Mouse (Mus musculus): ENCODE data around the gene R3hdm4. TPM values are rescaled to one million over a fixed set of nuclear protein-coding genes. Genes with fewer than 3 reads are reported as not detected.
"Not testable (repeated sequence)": the region's sequence is repeated elsewhere in the genome, so short reads cannot be mapped to it uniquely, and the experiment has no call there.

The R3hdm4 gene
- polyA plus RNA-seq, 1 experiment from 2014 or later = 179 TPM

- no peak for ATAC-seq (ENCODE audit: insufficient number of reproducible peaks, low FRiP score, low TSS enrichment, low read depth)
- Histone ChIP-seq H3K27ac (replicated peaks) (no peak within 1 kb of the TSS), H3K4me3 (replicated peaks) (no peak within 1 kb of the TSS), H3K9ac (no peak within 1 kb of the TSS), H3K9me3 (replicated peaks) (no peaks in the 10 kb centered on the region), H3K27me3 (no peaks in the 10 kb centered on the region), H3K4me2 (replicated peaks) (no peak within 1 kb of the TSS), H3K4me1 (0 out of 2 replicates have a peak, but pooled peaks cover 4% of the 10 kb centered on the region), H3K36me3 (peaks cover 12% of the 10 kb centered on the region)
- WGBS = 36% methylated on average over 5 of the region's 5 CpGs
Observed at GRCm38 (mm10) chr10:79890670-79891069, 30.3 kb downstream of the R3hdm4 start, which contains the start of gene Cfd. TSS of gene Cfd (plus strand) at chr10:79890853.

GRCm38 (mm10) chr10:79889386-79889785 is 31.6 kb downstream of the R3hdm4 start:
- peaks cover 2% of the 10 kb centered on the region; the same call in 1 of the 2 replicates for H3K36me3 ChIP-seq
- H3K9ac ChIP-seq = no peak overlapping the region
- no peak overlapping the region for H3K27ac ChIP-seq (replicated peaks)
- 75% methylated on average over 2 of the region's 2 CpGs for WGBS
- no peaks in the 10 kb centered on the region for H3K27me3 ChIP-seq
- 0 out of 2 replicates have a peak, but pooled peaks cover 4% of the 10 kb centered on the region for H3K4me1 ChIP-seq
- ATAC-seq (ENCODE audit: insufficient number of reproducible peaks, low FRiP score, low TSS enrichment, low read depth) = no peak
- no peaks in the 10 kb centered on the region for H3K9me3 ChIP-seq (replicated peaks)
- H3K4me2 ChIP-seq (replicated peaks) = no peak overlapping the region
- no peak overlapping the region for H3K4me3 ChIP-seq (replicated peaks)

DNA sequence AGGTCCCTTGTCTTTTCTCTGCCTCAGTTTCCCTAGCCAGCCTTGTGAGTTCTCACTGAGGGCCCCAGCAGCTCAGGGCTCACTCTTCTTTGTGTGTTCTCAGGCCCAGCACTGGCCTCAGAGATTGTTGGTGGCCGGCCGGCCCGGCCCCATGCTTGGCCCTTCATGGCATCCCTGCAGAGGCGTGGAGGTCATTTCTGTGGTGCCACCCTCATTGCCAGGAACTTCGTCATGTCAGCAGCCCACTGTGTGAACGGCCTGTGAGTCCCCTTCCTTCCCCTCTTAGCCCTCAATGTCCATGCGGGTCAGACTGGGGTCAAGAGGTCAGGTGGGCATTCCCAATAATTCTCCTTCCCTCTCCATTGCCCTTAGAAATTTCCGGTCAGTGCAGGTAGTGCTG is 34.4 kb downstream of the R3hdm4 start:
- H3K4me1 ChIP-seq = peaks cover 25% of the 10 kb centered on the region
- WGBS = 80% methylated on average over 8 of the region's 8 CpGs
- H3K36me3 ChIP-seq = no peaks in the 10 kb centered on the region
- no peak overlapping the region for H3K4me3 ChIP-seq (replicated peaks)
- ATAC-seq (ENCODE audit: insufficient number of reproducible peaks, low FRiP score, low TSS enrichment, low read depth) = no peak
- no peak overlapping the region for H3K9ac ChIP-seq
- no peaks in the 10 kb centered on the region for H3K9me3 ChIP-seq (replicated peaks)
- no peak overlapping the region for H3K4me2 ChIP-seq (replicated peaks)
- peaks cover 7% of the 10 kb centered on the region; the same call in 1 of the 2 replicates for H3K27me3 ChIP-seq
- H3K27ac ChIP-seq (replicated peaks) = no peak overlapping the region

GRCm38 (mm10) chr10:79886054-79886453 is 35.0 kb downstream of the R3hdm4 start, which contains the start of gene Elane:
TSS of gene Elane (plus strand) at chr10:79886247.
- Histone ChIP-seq H3K27ac (replicated peaks) (no peak within 1 kb of the TSS), H3K9me3 (replicated peaks) (no peaks in the 10 kb centered on the region), H3K4me1 (peaks cover 27% of the 10 kb centered on the region), H3K27me3 (peaks cover 7% of the 10 kb centered on the region; the same call in 1 of the 2 replicates), H3K4me2 (replicated peaks) (no peak within 1 kb of the TSS), H3K36me3 (no peaks in the 10 kb centered on the region), H3K9ac (no peak within 1 kb of the TSS), H3K4me3 (replicated peaks) (no peak within 1 kb of the TSS)
- 78% methylated on average over 6 of the region's 6 CpGs for WGBS
- no peak for ATAC-seq (ENCODE audit: insufficient number of reproducible peaks, low FRiP score, low TSS enrichment, low read depth)

DNA sequence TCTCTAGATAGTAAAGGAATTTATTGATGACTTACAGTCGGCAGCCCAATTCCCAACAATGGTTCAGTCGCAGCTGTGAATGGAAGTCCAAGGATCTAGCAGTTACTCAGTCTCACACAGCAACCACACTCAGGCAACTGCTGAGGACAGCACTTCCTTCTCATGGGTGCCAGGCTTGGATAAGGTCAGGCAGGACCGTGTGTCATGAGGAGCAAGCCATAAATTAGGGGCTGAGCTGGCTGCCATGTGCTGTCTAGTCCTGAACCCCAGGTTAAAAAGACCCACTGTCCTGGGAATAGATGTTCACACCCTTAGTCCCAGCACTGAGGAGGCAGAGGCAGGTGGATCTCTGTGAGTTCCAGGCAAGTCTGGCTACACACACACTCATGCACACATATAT is 36.1 kb downstream of the R3hdm4 start:
- H3K9me3 ChIP-seq (replicated peaks); H3K36me3 ChIP-seq; H3K4me2 ChIP-seq (replicated peaks); H3K27me3 ChIP-seq; H3K4me3 ChIP-seq (replicated peaks); H3K27ac ChIP-seq (replicated peaks); H3K9ac ChIP-seq; ATAC-seq (ENCODE audit: insufficient number of reproducible peaks, low FRiP score, low TSS enrichment, low read depth): not testable (repeated sequence)
- H3K4me1 ChIP-seq = peaks cover 34% of the 10 kb centered on the region
- 66% methylated on average over 3 of the region's 3 CpGs for WGBS

GRCm38 (mm10) chr10:79884446-79884845 is 36.6 kb downstream of the R3hdm4 start:
- no peak overlapping the region for H3K9ac ChIP-seq

GRCm38 (mm10) chr10:79883297-79884084 is 37.5 kb downstream of the R3hdm4 start:
- H3K36me3 ChIP-seq = no peaks in the 10 kb centered on the region
- no peak overlapping the region for H3K9ac ChIP-seq
- peaks cover 7% of the 10 kb centered on the region; the same call in 1 of the 2 replicates for H3K27me3 ChIP-seq
- no peak for ATAC-seq (ENCODE audit: insufficient number of reproducible peaks, low FRiP score, low TSS enrichment, low read depth)
- H3K9me3 ChIP-seq (replicated peaks) = no peaks in the 10 kb centered on the region
- no peak overlapping the region for H3K4me3 ChIP-seq (replicated peaks)
- peaks cover 34% of the 10 kb centered on the region for H3K4me1 ChIP-seq
- 15% methylated on average over 22 of the region's 22 CpGs for WGBS
- no peak overlapping the region; the same call in 1 of the 2 replicates for H3K4me2 ChIP-seq (replicated peaks)
- H3K27ac ChIP-seq (replicated peaks) = no peak overlapping the region

More at GRCm38 (mm10) chr10:79884446-79884845, 36.6 kb downstream of the R3hdm4 start:
- ATAC-seq (ENCODE audit: insufficient number of reproducible peaks, low FRiP score, low TSS enrichment, low read depth) = no peak
- 69% methylated on average over 4 of the region's 4 CpGs for WGBS
- H3K4me3 ChIP-seq (replicated peaks) = no peak overlapping the region
- H3K27me3 ChIP-seq = peaks cover 7% of the 10 kb centered on the region; the same call in 1 of the 2 replicates
- no peaks in the 10 kb centered on the region for H3K9me3 ChIP-seq (replicated peaks)
- no peak overlapping the region for H3K27ac ChIP-seq (replicated peaks)
- no peak overlapping the region for H3K4me2 ChIP-seq (replicated peaks)
- peaks cover 34% of the 10 kb centered on the region for H3K4me1 ChIP-seq
- no peaks in the 10 kb centered on the region for H3K36me3 ChIP-seq

- Histone ChIP-seq H3K27ac (replicated peaks) (no peak overlapping the region), H3K4me1 (peaks cover 42% of the 10 kb centered on the region), H3K9me3 (replicated peaks) (no peaks in the 10 kb centered on the region), H3K4me3 (replicated peaks) (peak overlapping the region; percentile 16), H3K27me3 (peaks cover 7% of the 10 kb centered on the region; the same call in 1 of the 2 replicates), H3K4me2 (replicated peaks) (peak overlapping the region; percentile 43), H3K36me3 (no peaks in the 10 kb centered on the region), H3K9ac (no peak overlapping the region)
- ATAC-seq (ENCODE audit: insufficient number of reproducible peaks, low FRiP score, low TSS enrichment, low read depth) = 0 out of 2 replicates have a peak, but pooled peaks have one; percentile 6
- 5% methylated on average over 22 of the region's 22 CpGs for WGBS
Observed at GRCm38 (mm10) chr10:79881981-79882380, 39.0 kb downstream of the R3hdm4 start.

GRCm38 (mm10) chr10:79880721-79881120 is 40.3 kb downstream of the R3hdm4 start:
- Histone ChIP-seq H3K27ac (replicated peaks) (no peak overlapping the region), H3K4me1 (peaks cover 42% of the 10 kb centered on the region), H3K4me2 (replicated peaks) (no peak overlapping the region), H3K9ac (no peak overlapping the region), H3K36me3 (no peaks in the 10 kb centered on the region), H3K27me3 (peaks cover 7% of the 10 kb centered on the region; the same call in 1 of the 2 replicates), H3K4me3 (replicated peaks) (no peak overlapping the region), H3K9me3 (replicated peaks) (no peaks in the 10 kb centered on the region)
- no peak for ATAC-seq (ENCODE audit: insufficient number of reproducible peaks, low FRiP score, low TSS enrichment, low read depth)
- WGBS = 17% methylated on average over 9 of the region's 9 CpGs

DNA sequence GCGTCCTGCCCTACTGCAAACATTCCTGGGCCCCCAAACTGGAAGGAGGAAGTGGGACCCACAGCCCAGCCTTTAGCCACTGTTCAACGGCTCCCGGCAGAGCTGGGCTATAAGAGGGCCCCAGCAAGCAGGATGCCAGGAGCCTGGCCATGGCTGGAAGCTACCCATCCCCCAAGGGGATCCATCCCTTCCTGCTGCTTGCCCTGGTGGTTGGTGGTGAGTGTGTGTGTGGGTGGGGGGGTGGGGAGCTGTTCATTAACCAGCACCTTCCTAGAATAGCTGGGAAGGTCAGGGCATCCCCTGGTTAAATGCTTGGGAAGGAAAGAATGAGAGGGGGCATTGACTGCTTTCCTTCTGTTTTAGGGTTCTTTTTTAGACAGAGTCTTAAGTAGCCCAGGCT is 41.5 kb downstream of the R3hdm4 start:
- H3K4me2 ChIP-seq (replicated peaks) = no peak overlapping the region
- no peaks in the 10 kb centered on the region for H3K9me3 ChIP-seq (replicated peaks)
- H3K9ac ChIP-seq = no peak overlapping the region
- WGBS = 43% methylated on average over 3 of the region's 3 CpGs
- H3K4me1 ChIP-seq = peaks cover 50% of the 10 kb centered on the region
- no peak for ATAC-seq (ENCODE audit: insufficient number of reproducible peaks, low FRiP score, low TSS enrichment, low read depth)
- H3K27ac ChIP-seq (replicated peaks) = no peak overlapping the region
- no peaks in the 10 kb centered on the region for H3K36me3 ChIP-seq
- H3K4me3 ChIP-seq (replicated peaks) = no peak overlapping the region
- H3K27me3 ChIP-seq = peaks cover 7% of the 10 kb centered on the region; the same call in 1 of the 2 replicates

DNA sequence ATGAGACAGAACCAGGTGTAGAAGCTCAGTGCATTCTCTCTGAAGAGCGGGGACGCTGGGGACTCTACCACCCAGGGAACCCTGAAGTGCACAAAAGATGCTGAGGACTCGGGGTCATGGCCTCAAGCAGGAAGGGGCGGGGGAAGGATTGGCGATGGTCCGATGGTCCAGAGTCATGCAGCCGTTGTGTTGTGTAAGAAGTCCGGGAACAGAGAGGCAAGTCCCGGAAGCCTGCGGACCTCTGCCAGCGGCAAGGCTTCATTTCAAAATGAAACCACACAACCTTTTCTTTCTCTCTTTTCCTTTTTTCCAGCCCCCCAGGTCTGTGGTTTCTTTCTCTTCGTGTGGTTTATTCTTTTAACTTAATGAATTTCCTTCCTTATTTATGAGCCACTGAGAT is 43.3 kb downstream of the R3hdm4 start:
- no peak overlapping the region for H3K4me3 ChIP-seq (replicated peaks)
- H3K9me3 ChIP-seq (replicated peaks) = no peaks in the 10 kb centered on the region
- H3K27ac ChIP-seq (replicated peaks) = no peak overlapping the region
- no peak overlapping the region for H3K9ac ChIP-seq
- H3K4me2 ChIP-seq (replicated peaks) = no peak overlapping the region
- peaks cover 1% of the 10 kb centered on the region; the same call in 1 of the 2 replicates for H3K27me3 ChIP-seq
- H3K36me3 ChIP-seq = no peaks in the 10 kb centered on the region
- 50% methylated on average over 12 of the region's 12 CpGs for WGBS
- peaks cover 51% of the 10 kb centered on the region for H3K4me1 ChIP-seq
- no peak for ATAC-seq (ENCODE audit: insufficient number of reproducible peaks, low FRiP score, low TSS enrichment, low read depth)

Measured in embryonic facial prominence, embryonic 15.5 days (tissue).